Mouse (Mus musculus): Measurements from ENCODE around the gene Palm.
"Not testable (repeated sequence)": the region's sequence is repeated elsewhere in the genome, so short reads cannot be mapped to it uniquely, and the experiment has no call there.

Gene Palm

DNA sequence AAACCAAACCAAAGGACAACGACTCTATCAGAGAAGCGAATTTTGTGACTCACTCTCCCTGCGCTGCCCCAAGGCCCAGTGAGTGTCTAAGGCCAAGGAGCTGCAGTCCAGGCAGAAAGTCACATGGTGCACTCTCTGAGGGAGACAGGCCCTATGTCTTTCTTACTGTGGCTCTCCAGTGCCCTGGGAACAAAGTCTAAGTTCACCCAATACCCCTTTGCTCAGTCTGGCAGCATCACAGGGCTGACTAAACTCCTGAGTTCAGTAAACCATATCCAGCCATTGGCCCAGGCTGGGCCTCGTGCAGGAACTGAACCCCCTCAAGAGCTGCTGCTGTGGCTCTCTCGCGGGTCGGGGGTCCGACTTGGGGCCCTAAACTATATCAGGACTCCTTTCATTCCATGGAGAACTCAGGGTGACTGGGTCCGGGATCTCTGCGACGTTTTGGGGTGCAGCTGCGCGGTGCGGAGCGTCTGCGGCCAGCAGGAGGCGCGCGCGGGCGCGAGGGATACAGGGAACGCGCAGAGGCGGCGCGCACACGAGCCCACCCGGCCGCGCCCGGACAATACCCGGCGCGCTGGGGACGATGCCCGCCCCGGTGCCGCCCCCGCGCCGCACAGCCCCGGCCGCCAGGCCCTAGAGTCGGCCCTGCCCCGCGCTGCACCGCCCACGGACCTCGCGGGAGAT lies at the start of gene Palm:
Palm (plus strand) TSS at position 522 of the 687 bp plus-strand sequence.
- DNase-seq = peak; percentile 99

DNA sequence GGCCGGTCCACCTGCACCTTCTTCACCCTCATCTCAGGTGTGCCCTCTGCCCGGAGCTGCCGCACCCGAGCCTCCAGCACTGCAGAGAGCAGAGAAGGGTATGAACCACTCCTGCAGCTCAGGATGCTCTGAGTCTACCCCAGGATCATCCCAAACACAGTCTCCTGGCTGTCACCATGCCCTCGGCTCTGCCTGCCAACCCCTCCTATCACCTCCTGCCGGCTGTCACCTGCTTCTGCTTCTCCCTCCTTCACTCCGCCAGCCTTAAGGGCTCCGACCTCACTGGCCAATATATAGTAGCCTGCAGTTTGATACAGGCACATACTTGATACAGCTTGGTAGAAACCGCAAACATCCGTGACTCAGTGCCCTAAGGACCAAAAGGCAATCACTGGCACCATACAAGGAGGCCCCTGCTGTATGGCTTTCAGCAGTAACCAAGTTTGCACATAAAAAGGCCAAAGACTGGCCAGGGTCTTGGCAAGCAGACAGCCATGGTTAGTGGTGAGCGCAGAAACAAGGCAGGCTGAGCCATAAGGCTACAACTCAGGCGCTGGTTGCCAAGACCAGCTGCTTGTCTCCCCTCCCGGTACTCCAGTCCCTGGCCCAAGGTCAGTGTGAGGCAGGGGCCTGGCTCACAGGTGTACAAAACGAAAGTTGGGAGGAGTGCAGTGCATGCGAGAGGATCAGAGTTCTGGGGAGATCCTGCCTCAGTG lies 49.6 kb upstream of the Palm start:
- DNase-seq = no peak

DNA sequence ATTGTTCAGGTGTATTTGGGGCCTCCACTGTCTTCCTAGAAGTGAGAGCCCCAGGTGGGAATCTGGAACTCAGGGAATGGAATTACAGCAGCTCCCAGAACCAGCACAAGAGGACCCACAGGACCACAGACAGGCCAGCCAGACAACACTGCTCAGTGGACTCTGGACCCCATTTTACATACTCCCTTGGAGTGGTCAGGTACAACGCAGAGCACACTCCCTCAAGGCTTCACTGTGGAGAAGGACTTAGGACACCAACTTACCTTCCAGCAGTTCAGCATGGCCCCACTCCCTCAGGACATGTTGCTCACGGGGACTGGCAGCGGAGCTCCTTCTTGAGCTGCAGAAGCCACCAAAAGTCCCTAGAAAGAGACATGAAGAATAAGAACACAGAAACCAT lies 48.0 kb upstream of the Palm start:
- DNase-seq = no peak

DNA sequence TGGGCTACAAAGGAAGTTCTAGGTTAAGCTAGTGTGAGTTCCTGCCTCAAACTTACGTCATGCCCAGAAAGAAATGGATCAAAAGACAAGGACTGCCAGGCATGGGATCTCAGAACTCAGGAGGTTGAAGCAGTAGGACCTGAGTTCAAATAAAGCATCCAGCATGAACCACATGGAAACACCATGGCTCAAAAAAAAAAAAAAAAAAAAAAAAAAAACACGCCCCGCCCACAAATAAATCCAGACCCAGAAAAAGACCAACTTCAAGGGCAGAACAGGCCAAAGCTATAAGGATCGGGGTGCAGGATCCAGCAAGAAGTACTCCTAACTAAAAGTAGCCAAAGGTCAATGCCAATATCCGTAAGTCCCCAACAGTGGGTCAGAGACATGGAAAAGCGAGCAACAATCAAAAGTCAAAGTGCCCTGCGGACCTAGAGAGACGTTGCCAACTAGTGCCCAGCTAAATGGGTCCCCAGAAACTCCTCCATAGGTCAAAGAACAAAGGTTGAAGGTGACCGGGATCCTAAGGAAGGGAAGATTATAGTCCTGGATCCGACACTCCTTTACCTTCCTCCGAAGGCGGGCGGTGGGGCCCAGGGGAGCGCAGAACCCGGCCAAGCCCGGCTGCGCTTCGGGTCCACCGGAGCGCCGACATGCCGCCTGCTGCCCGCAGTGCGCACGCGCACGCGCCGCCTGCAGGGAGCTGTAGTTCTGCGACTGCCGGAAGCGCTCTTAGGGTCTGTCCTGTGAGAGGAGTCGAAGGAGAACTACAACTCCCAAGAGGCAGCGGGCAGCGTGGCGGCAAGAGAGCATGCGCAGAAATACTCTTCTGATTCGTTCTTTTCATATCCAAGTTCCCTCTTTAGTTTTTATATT lies 47.2 kb upstream of the Palm start, which contains the start of gene Polrmt:
Polrmt (minus strand) TSS at position 684 of the 876 bp plus-strand sequence.
- DNase-seq = peak; percentile 100

DNA sequence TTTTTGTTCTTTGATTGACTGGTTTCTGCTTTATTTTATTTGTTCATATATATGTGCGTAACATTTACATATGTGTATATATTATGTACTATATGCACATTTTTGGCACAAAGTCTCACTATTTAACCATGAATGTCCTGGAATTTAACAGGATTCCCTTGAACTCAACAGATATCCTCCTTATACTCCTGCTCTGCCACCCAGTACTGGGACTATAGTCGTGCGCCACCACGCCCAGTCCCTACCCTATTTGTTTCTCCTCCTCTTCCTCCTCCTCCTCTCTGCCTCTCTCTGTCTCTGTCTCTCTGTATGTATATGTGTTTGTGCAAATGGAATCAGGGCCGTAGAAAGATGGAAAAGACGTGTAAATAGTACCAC lies 46.6 kb upstream of the Palm start:
- DNase-seq = no peak

DNA sequence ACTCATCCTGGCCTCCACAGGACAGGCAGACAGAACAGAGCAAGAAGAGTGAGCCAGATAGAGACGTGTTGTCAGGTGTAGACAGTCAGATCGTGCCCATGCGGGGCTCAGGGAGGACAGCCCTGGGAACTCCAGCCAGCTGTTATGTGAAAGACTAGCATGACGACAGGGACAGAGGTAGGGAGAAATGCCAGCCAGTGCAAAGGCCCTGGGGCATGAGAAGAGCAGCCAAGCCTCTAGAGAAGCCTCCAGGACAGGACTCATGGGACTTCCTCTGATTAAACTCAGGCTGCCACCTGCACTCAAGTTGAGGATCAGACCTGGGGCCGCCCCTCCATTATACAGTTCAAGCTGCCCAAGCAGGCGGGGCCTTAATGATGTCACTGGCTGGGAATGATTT lies 44.9 kb upstream of the Palm start:
- DNase-seq = no peak

DNA sequence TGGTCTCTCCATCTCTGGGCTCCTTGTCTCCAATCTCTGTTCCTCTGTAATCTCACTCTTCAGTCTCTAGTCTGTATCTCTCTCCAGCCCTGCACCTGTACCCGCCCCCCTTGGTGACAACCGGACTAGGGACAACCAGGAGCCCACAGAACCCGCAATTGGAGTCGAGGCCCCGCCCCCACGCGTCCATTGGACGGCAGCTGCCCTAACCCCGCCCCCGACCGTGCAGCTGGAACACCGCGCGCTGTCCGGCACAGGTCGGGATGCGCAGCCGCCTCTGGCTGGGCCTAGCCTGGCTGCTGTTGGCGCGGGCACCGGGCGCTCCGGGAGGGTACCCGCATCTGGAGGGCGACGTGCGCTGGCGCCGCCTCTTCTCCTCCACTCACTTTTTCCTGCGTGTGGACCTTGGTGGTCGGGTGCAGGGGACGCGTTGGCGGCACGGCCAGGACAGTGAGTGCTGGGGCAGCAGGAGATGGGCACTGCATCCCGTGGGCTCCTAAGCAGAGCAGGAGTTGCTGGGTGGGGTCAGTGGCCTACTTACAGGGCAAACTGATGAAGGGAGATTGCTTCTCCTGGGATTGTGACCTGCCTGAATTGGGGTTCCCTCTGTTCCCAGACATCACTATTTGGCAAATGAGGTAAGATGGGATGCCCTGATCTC lies 38.4 kb upstream of the Palm start, which contains the start of gene Fgf22:
Fgf22 (plus strand) TSS at position 221 of the 661 bp plus-strand sequence.
- peak; percentile 96 for DNase-seq

DNA sequence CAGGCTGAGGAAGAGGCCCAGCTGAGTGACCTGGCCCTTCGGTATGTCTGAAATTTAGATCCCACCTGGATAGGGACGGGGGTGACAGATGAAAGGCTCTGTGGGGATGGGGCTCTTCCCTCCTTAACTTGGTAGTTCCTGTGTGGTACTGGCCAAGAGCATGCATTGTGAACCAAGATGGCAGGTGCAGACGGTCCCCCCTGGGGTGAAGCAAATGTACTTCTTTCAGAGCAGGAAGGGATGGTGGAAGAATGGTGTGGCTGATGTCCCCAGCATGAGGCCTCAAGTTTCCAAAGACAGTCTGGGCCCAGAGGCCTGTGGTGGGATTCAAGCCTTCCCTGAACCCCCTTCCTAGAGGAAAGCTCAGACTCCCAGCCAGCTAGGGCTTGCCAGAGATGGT lies 37.5 kb upstream of the Palm start:
- DNase-seq = no peak

DNA sequence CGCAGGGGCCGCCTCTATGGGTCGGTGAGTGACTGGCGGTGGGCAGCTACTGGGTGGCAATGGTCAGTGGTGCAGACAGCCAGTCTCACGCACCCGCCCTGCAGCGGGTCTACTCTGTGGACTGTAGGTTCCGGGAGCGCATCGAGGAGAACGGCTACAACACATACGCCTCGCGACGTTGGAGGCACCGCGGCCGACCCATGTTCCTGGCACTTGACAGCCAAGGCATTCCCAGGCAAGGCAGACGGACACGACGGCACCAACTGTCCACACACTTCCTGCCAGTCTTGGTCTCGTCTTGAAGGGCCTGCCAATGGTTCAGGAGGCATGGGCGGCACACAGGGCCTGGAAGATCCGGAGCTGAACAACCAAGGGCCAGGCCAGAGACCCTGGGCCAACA lies 36.7 kb upstream of the Palm start:
- peak; percentile 83 for DNase-seq

DNA sequence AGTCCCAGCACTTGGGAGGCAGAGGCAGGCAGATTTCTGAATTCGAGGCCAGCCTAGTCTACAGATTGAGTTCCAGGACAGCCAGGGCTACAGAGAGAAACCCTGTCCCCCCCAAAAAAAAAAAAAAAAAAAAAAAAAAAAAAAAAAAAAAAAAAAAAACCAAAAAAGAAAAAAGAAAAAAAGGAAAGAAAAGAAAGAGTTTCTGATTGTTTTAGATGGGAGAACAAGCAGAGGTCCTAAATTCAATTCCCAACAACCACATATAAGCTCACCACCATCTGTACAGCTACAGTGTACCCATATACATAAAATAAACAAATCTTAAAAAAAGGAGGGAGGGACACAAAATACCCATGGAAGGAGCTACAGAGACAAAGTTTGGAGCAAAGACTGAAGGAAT lies 33.7 kb upstream of the Palm start:
- not testable (repeated sequence) for DNase-seq

DNA sequence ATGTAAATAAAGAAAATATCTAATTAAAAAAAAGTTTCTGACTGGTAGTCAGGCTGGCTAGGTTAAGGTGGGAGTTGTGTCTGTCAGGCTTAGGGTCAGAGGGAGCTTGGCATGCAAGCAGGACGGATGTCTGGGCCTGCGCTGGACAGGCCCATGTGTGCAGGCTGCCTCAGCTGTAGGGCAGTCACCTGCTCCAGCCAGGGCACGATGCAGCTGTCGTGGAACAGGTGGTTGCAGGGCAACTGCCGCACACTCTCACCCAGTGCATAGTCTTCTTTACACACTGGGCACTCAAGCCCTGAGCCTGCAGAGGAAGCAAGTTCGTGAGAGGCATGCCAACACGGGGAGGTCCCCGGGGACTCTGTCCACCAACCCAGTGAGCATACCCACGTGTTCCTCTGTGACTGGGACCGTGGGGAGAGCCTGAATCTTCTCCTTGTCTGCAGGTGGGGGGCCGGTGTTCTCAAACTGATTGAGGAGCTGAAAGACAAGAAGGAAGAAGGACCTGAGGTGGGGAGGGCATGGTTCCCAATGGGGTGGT lies 32.7 kb upstream of the Palm start:
- DNase-seq = no peak

DNA sequence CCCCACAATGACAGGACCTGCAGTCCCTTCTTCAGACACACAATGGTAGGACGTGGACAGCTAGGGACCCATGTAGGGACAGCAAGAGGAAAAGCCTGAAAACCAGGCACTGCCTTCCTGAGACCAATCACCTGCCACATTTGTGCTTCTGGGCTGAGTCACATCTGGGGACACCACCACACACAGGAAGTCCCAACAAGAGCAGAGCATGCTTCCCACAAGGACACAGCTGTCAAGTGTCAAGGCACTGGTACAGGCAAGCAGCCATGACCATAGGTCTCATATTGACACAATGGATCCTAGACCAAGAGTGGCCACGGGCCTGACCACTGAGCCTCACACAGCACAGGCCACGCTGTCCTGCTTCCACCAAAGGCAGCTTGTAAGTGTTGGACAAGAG lies 30.5 kb upstream of the Palm start:
- no peak for DNase-seq

DNA sequence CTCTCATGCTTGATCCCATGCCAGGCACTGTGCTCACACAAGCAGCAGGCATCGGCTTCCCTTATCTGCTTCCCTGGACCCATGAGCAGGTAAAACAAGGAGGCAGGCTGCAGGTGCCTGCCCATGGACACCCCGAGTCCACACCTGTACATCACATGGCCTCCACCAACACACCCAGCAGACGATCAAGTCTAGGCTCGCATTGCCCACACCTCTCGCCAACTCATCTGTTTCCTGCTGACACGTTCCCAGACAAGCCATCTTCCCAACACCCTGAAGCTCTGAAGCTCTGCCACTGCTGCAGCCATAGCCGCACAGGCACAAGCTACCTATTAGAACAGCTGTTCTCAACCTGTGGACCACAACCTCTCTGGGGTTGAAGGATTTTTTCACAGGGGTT lies 29.1 kb upstream of the Palm start:
- no peak for DNase-seq

DNA sequence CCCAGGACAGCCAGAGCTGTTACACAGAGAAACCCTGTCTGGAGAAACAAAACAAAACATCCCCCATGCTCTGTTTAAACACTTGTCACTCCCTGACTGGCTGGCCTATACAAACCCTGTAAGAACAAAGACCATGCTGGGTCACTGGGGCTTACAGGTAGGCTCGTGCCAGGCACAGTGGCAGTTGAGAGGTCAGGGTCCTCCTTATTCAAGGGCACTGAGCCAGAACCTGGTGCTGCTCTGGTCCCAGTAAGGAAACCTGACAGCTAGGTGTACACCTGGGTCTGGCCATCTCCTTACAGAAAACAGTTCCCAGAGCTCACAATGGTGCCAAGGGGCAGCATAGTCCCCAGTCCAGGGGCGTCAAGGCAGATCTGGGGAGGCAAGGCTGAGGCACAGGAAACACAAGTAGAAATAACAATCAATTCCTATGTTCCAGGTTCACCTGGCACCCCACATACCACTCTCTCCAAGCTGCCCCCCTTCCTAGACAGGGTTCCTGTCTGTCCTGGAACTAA lies 28.1 kb upstream of the Palm start:
- DNase-seq = no peak

DNA sequence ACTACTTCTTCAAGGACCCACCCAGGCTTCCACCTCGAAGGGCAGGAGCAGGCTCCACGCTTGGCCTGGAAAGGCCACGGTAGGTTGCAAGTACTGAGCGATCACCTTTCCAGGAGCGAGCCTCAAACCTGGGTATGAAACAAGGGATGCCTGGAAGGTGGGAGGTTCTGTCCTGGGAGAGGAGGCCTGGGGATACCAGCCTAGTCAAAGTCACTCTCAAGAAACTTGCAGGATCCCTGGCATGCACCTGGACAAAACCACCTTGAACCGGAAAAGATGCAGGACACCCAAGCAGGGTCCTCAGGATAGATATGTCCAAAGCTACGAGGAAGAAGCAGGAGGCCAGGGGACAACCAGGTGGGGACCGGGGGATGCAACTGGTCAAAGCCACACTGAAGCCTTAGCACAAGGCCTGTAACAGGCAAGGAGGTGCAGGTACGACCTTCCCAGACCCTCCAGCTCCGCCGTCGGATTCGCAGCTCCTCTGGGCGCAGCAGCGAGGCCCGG lies 27.3 kb upstream of the Palm start:
- DNase-seq = peak; percentile 96

DNA sequence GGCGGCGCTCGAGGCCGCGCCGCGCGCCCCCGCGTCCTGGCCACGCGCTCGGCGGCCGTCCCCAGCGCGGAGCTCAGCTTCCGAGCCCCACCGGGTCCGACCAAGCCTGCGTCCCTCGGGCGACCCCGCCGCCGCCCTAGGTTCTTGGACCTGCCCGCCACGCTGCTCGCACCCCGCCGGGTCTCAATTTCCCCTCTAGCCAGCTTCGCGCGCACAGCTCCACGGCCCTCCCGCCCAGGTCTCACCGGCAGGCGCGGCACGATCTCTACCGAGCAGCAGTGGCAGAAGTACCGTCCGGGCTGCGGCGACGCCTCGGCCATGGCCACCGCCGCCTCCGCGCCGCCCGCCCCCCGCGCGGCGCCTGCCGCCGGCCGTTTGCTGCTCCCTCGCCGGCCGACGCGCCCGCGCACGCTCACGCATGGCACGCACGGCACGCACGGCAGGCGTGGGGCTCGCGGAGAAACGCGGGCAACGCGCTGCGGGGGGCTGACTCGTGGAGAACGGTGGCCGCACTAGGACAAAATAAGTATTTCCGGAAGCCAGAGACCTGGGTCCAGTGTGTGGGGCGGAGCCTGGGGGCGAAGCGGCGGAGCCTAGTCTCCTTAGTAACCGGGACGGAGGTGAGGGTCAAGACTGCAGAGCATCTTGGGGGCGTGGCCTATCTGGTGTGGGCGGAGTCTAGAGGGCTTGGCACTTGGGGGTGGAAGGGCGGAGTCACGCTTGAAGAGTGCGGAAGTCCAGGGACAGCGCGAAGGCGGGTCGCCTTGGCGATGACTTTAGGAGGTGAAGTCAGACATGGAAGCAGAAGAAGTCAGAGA lies 26.7 kb upstream of the Palm start, which contains the start of gene Rnf126:
Rnf126 (minus strand) TSS at position 445 of the 818 bp plus-strand sequence.
- peak; percentile 100 for DNase-seq

DNA sequence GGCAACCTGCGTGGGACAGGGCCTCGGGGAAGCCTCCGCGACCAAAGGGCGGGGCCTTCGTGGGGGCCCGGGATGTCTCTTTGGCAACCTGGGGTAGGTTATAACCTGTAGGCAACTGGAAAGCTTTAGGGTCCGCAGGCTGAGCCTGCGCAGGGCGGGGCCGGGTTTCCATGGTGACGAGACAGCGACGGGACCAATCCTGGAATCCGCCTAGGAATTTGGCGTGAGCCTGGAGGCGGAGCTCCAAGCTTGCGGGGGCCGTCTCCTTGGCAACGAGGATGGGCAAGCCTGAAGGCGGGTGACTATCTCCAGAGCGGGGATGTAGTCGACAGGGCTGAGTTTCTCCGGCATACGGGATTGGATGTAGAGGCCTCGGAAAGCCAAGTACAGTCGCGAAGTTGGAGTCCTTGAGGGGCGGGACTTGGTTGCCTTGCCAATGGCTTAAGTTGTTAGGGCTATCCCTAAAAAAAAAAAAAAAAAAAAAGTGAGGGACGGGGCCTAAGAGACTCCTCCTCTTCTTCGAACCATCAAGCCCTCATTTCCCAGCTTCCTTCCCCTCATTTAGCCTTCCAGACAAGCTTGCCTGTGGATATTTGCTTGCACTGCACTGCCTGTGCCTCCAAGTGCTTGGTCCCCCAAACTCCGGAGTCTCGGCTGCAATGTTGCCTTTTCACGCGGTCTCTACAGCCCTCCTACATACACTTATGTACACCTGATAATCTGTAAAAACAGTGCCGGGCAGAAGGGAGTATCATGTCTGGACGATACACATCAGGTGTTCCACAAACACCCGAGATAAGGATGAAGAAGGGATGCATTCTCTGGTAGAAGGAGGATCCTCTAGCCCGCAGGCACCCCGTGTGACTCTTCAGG lies 25.8 kb upstream of the Palm start:
- peak; percentile 99 for DNase-seq

DNA sequence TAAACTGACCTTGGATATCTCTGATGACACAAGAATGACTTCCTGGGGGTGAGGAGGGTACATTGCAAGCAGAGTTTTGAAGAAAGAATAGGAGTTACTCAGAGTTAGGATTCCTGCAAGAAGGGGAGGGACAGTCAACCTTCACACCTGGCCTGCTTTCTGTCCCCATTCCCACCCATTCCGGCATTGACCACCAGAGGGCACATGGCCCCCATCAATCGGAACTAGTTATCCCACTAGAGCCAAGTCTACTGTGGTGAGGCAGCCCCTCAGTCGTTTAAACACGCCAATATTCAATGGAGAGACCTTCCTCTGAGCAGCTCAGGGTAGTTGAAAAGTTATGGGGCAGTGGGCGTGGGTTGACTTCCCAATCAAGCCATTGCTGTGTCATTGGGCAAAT lies 25.0 kb upstream of the Palm start:
- DNase-seq = peak; percentile 97

DNA sequence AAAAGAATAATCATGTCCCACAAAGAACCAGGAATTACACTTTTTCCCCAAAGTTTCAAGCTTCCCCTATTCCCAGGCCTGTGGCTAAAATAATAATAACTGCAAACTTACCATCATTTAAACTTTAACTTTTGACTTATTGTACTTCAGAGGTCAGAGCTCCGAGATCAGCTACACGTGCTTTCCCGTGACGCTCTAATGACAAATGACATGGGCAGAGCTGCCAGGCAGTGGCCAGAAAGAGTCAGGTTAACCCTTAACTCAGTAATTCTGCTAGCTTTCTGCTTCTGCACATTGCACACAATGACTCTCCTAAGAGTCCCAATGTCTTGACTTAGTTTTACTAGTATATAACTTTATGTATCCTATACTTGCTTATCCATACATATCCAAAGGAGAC lies 24.0 kb upstream of the Palm start:
- DNase-seq = no peak

DNA sequence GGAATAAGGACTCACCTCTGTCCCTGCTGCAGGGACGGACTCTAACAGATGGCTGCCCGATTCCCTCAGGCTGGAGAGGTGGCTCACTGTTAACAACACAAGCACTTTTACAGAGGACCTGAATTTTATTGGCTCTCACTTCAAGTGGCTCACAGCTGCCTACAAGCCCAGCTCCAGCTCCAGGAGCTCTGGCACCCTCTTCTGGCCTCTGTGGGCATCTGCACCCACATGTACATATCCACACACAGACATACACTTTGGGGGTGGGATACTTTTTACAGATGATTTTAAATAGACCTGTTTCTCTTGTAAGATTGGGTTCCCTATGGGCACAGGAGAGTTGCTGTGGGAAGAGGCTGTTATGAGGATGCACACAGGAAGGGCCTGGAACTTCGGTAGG lies 21.1 kb upstream of the Palm start:
- DNase-seq = no peak
